Mouse (Mus musculus): ENCODE measurements around the gene Ehhadh. TPM values are rescaled to one million over a fixed set of nuclear protein-coding genes. Genes with fewer than 3 reads are reported as not detected.
"Not testable (repeated sequence)": the region's sequence is repeated elsewhere in the genome, so short reads cannot be mapped to it uniquely, and the experiment has no call there.

The Ehhadh gene
- total RNA-seq, 1 experiment from 2014 or later, result 29.8 TPM

DNA sequence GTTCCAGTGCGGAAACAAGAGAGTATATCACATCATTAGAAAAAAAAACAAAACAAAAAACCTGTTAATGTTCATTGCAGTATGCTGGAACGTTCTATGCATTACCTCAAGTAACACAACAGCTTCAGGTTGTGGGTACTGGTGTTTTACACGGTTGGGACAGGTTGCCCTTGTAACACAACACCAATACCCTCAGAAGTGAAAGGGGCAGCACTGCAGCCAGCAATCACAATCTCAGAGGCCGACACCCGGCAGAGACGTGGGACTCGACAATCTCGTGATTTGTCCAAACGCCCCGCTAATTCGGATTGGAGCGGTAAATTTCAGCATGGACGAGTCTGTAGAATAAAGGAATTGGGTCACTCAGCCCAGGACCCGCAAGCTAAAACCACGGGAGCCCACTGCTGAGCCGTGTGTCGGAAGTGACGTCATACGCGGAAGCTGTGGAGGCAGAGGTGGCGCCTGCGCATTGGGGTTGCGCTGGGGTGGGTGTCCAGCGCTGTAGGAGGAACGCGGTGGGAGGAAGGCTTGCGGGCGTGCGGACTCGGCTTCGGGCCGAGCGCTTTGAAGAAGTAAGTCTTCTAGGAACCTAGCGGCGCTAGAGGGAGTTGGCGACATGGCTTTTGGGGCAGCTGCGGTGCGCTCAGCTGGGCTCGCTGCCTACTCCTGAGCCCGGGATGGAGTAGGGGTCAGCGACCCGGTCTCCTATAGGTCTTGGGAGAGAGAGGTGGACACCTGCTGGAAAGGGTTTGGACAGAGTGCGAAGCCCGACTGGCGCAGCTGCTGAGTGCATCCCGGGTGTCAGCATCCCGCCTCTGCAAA, 6.5 kb upstream of the Ehhadh start, which contains the start of gene Map3k13:
Gene Map3k13 (plus strand): TSS at position 472 of the 822 bp plus-strand sequence.
- DNase-seq, result peak; percentile 95

DNA sequence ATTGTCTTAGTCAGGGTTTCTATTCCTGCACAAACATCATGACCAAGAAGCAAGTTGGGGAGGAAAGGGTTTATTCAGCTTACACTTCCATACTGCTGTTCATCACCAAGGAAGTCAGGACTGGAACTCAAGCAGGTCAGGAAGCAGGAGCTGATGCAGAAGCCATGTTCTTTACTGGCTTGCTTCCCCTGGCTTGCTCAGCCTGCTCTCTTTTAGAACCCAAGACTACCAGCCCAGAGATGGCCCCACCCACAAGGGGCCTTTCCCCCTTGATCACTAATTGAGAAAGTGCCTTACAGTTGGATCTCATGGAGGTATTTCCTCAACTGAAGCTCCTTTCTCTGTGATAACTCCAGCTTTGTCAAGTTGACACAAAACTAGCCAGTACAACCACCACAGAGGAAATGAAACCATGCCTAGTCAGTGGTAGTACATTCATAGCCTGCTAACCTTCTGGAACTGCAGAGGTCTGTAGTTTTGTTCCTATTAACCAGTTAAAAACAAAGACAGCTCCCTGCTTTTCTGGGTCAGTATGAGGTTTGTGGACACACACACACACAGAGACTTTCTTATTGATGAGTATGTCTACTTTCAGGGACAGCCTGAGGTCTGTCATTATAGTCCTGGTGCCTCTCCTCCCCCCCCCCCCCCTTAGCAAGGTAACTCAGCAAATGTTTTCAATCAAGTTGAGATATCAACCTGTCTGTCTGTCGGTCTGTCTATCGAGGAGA, 5.6 kb upstream of the Ehhadh start:
- DNase-seq, result not testable (repeated sequence)

- DNase-seq, result no peak
Measured at GRCm38 (mm10) chr16:21791779-21792178, 4.2 kb upstream of the Ehhadh start.

GRCm38 (mm10) chr16:21790469-21790868, 2.9 kb upstream of the Ehhadh start:
- DNase-seq, result no peak

- DNase-seq, result no peak
Measured at GRCm38 (mm10) chr16:21789180-21789579, 1.6 kb upstream of the Ehhadh start.

- no peak for DNase-seq
Measured at GRCm38 (mm10) chr16:21788581-21788980, 974 bp upstream of the Ehhadh start.

DNA sequence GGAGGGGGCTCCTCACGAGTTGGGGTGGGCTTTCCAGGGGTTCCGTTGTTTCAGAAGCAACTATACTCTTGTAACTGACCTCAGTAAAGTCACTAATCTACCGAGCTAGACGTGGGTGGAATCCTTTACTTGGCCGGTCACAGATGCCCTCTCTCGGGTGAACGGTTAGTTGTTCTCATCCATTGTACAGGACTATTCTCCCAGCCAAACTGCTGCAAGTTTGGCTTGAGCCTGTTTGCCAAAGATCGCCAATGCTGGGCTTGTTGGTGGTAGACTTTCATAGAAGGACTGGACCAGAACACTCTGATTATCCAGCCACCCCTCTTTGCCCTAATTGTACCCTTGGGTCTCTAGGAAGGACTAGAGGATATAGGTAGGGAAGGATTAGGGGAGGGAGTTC, 1.3 kb downstream of the Ehhadh start:
- DNase-seq, result no peak

DNA sequence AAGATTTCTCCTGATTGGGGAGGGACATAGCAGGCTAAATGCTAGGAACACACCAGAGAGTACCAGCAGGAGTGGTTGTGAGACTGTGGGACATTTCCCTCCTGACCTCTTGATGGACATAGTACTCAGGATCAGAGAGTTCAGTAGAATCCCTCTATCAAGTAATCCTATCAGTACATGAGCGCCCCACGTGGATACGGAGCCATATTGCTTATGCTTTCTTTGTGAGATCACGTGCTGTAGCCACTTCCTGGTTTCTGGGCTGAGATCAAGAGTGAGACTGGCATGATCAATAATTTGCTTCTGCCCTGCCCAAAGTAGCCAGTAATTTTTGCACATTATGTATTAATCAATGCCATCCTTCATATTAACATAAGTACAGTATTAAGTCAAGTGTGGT, 2.6 kb downstream of the Ehhadh start:
- no peak for DNase-seq

- no peak for DNase-seq
Measured at GRCm38 (mm10) chr16:21782807-21783206, 4.8 kb downstream of the Ehhadh start.

GRCm38 (mm10) chr16:21781895-21782294, 5.7 kb downstream of the Ehhadh start:
- no peak for DNase-seq

- DNase-seq, result no peak
Measured at GRCm38 (mm10) chr16:21781277-21781676, 6.3 kb downstream of the Ehhadh start.

DNA sequence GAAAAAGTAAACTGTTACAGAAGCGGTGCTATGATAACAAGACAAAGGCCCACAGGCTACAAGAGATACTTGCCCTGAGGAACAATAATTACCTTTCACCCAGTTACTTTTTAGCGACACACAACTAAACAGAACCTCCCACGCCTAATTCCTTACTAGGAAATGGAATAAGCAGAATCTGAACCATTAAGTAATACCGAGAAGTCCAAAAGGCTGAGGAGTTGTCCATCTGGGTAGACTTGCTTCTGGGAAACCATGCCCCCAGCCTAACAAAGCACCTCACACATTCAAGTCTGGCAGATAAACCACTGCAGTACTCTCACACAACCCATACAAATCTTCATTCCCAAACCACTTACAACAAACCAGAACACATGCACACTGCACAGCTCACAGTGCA, 8.5 kb downstream of the Ehhadh start:
- DNase-seq, result no peak

- DNase-seq, result no peak
Measured at GRCm38 (mm10) chr16:21778293-21778866, 9.2 kb downstream of the Ehhadh start.

DNA sequence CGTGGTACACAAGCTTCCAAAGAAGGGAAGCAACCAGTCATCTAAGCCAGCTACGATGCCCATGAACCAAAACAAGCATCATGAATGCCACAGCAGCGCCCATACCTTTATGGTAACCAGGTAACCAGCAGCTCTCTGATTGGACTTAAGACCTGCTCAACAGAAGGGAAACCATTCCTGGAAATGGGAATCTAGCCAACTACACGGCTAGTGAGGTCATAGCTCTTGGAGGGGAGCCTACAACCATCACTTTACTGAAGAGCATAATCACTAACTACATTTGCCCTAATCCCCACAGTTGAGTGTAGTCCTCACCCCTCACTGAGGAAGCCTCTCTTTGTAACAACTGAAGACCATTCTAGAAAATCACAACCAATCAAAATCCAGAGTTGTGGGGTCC, 12.9 kb downstream of the Ehhadh start:
- DNase-seq, result no peak

DNA sequence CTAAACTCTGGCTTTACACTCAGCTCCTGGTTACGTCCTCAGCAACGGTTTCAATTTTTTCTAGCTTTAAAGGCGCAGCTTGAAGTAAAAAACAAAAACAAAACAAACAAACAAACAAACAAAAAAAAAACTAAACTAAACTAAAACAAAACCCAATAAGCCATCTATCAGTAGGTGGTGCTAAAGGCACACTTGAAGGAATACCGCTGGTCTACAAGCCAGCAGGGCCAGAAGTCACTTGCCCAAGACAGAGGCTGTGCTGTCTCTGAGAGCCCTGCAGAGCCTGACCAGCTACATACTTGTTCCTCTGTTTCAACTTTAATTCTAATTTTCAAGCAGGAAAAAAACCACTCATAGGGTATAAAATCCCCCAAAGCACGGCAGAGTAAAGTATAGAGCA, 17.9 kb downstream of the Ehhadh start:
- DNase-seq, result no peak

DNA sequence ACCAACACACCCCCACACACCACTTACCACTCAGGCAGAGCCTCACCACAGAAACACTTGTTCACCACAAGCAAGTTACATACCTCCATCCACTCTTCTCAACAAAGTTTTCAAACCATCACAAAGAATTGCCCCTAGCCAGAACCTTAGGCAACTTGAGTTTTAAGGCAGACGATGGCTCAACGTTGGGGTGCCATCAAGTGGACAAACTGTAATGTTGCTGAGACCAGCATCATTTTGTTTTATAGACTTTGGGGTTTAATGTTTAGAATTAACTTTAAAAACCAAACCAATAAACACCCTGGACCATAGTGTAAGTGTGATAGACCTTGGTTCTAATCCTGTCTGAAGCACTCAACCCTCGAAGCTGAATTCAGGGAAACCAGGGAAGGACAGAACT, 19.4 kb downstream of the Ehhadh start:
- no peak for DNase-seq

DNA sequence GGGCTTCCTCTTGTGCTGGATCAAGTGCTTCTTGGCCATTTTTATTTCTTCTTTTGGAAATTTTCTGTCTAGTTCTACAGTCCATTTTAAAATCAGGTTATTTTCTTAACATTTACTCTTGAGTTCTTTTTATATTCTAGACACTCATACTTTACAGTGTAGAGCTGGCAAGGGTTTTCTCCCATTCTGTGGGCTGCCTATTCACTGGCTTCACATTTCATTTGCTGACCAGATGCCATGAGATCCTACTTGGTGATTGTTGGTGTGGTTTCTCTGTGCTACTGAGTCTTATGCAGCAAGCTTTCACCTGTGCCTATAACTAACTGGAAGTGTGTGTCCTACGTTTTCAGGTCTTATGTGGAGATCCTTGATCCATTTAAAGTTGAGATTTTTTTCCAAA, 29.2 kb downstream of the Ehhadh start:
- no peak for DNase-seq

- DNase-seq, result no peak
Measured at GRCm38 (mm10) chr16:21743401-21743800, 44.2 kb downstream of the Ehhadh start.

DNA sequence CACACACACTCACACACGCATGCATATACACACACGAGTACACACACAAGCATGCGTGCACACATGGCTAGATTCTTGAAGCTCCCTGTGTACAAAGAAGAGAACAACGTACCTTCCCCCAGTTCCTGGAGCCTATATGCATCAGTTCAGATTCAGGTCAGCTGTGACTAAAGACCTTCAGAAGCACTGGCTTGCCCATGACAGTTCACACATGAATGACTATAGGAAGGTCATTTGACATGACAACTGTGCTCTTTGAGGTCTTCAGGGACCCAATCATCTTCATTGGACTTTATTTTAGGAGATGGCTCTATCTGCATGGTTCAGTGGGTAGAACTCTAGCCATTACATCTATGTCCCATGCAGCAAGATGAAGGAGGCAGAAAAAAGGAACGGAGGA, 44.7 kb downstream of the Ehhadh start:
- no peak for DNase-seq

GRCm38 (mm10) chr16:21742191-21742870, 45.3 kb downstream of the Ehhadh start:
- no peak for DNase-seq

DNA sequence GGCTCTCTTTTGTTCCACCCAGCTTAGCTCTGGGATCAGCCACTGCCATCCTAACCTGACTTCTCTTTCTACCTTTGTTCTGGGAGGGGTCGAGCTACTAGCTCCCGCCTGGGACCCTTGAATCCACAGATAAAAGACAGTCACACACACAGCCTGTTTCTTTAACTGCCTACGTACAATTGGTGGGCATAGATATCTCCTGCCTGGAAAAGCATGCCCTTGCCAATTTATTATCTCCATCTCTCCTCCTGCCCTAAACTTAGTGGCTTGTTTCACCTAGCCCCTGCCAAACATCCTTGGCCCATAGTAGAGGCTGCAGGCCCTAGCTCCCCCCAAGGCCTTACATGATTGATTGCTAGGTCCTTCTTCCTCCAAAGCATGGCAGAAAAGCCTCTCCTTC, 46.1 kb downstream of the Ehhadh start:
- DNase-seq, result no peak

- DNase-seq, result no peak
Measured at GRCm38 (mm10) chr16:21735638-21736037, 52.0 kb downstream of the Ehhadh start.

DNA sequence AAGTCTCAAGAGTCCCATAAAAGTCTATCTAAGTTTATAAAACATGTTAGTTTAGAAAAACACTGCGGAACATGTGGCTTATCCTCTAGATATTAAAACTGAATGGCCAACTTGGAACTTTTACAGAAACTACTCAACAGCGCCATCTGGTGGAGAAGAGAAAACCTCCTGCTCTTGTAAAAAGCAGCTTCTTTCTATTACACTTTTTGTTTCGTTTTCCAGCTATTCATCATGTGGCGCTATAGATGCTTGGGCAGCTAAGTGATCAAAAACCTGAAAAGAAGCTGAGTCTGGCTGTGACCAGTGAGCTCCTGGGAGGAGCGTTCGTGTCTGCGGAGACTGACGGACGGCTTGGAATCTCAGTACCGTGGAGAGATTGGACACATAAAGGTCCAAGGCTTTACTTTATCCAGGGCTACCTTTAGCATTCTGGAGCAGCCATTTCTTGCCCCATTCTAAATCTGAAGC, 59.7 kb downstream of the Ehhadh start:
- DNase-seq, result peak; percentile 58
